Mouse (Mus musculus): ENCODE measurements around the gene Cilp2.
A peak's percentile ranks its signal among the peaks of the same experiment; 100 is the strongest.

The Cilp2 gene

GRCm38 (mm10) chr8:69901484-69902162 is 14.1 kb upstream of the Cilp2 start:
- DNase-seq (ENCODE audit: low spot score): peak; percentile 96

- no peak for DNase-seq (ENCODE audit: low spot score)
Measured at GRCm38 (mm10) chr8:69900895-69901451, 13.5 kb upstream of the Cilp2 start.

GRCm38 (mm10) chr8:69899876-69900275 is 12.4 kb upstream of the Cilp2 start:
- no peak for DNase-seq (ENCODE audit: low spot score)

- no peak for DNase-seq (ENCODE audit: low spot score)
Measured at GRCm38 (mm10) chr8:69897857-69898256, 10.4 kb upstream of the Cilp2 start.

GRCm38 (mm10) chr8:69895772-69896451 is 8.4 kb upstream of the Cilp2 start:
- no peak for DNase-seq (ENCODE audit: low spot score)

GRCm38 (mm10) chr8:69894836-69895332 is 7.4 kb upstream of the Cilp2 start:
- no peak for DNase-seq (ENCODE audit: low spot score)

GRCm38 (mm10) chr8:69893863-69894262 is 6.4 kb upstream of the Cilp2 start:
- DNase-seq (ENCODE audit: low spot score): no peak

- no peak for DNase-seq (ENCODE audit: low spot score)
Measured at GRCm38 (mm10) chr8:69890813-69891241, 3.3 kb upstream of the Cilp2 start.

DNA sequence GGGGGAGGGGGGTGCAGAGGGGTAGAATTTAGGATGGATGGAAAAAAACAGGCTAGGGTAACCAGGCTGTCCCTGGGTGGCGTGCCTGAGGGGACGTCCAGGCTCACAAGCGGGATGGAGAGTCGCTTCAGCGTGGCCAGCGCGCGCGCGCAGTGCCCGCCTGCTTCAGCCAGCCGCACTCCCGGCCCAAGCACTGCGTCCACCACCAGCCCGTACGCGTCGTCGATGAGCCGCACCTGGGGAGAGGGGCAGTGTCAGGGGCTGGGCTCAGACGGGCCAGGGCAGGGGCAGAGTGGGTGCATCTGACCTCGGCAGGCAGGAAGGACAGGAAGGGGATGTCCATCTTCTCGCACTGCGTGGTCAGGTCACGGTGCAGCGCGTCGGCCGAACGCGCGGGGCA is 1.4 kb upstream of the Cilp2 start:
- DNase-seq (ENCODE audit: low spot score): no peak

DNA sequence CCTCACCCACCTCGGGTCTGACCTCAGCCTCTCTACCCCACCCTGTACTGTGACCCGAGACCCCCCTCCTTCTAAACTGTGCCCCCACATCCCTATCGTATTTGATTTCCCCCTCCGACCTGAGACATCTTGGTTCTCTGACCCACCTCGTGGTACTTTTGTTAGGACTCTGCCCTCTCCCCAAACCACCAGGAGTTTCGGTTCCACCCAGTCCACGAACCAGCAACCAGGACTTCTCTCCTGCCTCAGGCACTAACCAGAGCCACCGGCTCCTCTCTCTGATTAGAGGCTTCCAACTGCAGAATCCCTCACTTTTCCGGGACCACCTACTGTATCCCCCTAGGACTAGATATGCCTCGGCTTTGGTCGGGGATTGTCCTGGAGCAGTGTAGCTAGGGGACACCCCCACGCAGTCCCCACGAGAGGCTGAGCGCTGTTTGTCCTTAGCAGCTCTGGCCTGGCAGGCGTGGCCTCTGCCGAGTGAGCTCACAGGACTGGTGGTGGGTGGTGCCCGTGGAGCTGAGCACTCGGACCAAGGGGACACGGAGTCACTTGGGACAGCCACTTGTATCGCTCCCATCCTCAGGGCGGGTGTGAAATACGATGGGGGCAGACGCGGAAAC is 868 bp upstream of the Cilp2 start:
- no peak for DNase-seq (ENCODE audit: low spot score)

DNA sequence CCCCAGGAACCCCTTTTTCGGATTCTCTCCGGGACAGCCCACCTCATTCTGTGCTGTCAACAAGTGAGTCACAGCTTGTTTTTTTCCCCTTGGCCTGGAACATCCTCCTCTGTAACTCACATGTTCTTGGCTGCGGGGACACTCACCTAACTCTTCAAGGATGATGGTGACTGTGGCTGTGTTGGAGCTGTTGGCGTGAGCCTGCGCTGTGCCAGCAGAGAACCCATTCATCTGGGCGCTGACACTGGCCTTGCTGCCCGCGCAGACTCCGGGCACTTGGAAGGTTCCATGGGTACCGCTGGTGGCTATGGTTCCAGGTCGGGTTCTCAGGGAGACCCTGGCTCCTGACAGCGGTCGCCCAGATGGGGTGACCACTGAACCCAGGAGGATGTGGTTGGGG is 3.3 kb downstream of the Cilp2 start:
- DNase-seq (ENCODE audit: low spot score): no peak

- no peak for DNase-seq (ENCODE audit: low spot score)
Measured at GRCm38 (mm10) chr8:69882833-69883600, 4.5 kb downstream of the Cilp2 start.

DNA sequence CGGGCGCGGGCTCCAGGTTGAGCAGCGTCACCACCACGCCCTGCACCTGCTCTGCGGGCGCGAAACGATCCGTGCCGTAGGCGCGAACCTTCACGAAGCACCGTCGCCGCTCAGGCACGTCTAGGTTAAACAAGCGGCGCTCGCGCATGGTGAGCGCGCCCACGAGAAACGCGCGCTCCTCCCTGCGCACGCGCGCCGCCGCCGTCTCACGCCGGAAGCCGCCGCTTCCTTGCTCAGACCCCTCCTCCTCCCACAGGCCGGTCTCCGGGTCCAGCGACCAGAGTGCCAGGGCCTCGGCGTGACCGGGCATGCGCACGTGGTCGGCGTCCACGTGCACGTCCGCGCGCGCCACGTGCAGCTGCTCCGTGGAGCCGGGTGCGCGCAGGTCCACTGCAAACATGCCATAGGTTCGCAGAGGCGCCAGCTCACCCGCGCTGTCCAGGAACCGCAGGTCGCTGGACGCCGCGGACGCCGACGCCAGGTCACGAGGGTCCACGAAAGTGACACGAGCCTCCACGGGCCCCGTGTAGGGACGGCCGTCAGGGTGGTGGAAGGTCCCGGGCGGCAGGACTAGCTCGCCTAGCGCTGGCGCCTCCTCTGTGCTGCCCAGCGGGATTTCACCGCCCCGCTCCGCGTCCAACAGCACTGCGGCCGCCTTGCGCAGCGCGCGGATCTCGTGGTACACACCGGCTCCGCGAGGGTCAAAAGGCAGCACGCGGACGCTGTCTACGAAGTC is 5.3 kb downstream of the Cilp2 start:
- DNase-seq (ENCODE audit: low spot score): no peak

DNA sequence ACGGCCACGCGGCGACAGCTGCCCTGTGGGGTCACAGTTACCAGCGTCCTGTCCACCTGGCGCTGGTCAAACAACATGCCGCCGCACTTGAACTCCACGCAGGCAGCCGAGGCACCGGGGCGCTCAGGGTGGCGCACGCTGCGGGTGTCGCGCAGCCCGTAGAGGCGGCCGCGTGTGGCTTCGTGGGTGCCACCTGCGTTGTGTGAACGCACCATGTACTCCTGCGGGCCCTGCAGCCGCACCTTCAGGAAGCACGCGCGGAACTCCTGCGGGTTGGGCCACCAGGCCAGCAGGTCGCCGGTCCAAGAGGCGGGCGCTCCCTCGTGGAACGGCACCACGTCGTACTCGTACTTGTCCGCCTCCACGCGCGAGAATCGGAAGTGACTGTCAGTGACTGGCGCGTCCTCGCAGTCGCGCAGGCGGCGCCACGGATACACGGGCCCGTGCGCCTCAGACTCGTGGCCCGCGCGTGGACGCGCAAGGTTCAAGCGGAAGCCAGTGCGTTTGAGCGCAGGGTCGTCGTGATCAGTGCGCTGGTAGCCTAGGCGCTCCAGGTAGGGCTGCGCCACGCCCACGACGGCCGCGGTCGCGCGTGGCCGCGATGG is 6.1 kb downstream of the Cilp2 start:
- DNase-seq (ENCODE audit: low spot score): no peak

DNA sequence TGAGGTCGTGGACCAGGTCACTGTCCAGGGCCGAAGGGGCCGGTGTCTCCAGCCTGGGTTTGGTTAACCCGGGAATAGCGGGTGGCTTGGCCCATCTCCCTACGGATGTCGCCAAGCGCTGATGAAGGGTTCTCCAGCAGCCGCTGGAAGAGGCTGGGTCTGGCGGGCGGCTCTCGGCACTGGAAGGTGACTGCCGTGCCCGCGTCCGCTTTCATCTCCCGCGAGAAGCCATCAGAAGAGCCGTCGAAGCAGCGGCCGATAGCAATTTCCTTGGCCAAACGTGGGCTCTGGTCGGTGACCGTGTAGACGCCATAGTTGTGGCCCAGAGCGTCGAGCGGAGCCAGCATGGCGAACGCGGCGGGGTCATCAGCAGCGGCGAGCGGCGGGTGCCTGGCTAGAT is 6.6 kb downstream of the Cilp2 start:
- no peak for DNase-seq (ENCODE audit: low spot score)

DNA sequence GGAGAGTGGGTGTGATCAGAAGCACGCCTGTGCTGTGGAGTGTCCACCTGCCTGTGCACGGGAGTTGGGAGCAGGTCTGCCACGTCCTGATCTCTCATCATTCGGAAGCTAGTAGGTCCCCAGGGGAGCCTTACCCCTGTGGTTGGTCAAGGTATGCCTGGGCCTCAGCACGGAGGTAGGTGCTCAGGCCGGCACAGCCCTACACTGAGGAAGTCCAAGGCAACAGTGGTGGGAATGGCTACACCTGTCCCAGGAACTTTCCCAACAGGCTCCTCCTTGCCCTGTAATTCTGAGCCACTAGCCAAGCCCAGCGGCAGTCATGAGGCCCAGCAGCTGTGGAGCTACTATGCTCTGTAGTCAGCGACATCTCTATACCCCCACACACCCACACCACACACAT is 7.8 kb downstream of the Cilp2 start:
- DNase-seq (ENCODE audit: low spot score): no peak

DNA sequence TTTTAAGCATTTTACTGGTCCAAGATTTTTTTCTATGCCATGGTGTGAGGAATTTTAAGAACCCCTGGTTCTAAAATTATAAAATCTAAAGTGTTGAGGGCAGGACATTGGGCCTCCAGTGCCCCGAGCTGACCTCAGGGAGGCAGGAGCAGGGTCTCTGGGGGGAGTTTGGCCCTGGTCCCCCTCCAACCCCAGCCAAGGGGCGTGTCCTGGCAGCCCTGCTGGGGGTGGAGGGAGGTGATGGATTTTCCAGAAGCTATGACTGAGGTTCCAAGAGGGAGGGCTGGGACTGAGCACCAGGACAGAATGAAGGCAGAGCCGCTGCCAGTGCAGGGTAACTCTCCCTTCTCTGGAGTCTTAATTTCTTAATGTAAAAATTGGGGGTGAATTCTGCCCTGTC is 9.5 kb downstream of the Cilp2 start:
- DNase-seq (ENCODE audit: low spot score): no peak

GRCm38 (mm10) chr8:69877396-69877795 is 10.1 kb downstream of the Cilp2 start:
- no peak for DNase-seq (ENCODE audit: low spot score)

- no peak for DNase-seq (ENCODE audit: low spot score)
Measured at GRCm38 (mm10) chr8:69876967-69877366, 10.5 kb downstream of the Cilp2 start.

GRCm38 (mm10) chr8:69876097-69876496 is 11.4 kb downstream of the Cilp2 start:
- DNase-seq (ENCODE audit: low spot score): no peak

DNA sequence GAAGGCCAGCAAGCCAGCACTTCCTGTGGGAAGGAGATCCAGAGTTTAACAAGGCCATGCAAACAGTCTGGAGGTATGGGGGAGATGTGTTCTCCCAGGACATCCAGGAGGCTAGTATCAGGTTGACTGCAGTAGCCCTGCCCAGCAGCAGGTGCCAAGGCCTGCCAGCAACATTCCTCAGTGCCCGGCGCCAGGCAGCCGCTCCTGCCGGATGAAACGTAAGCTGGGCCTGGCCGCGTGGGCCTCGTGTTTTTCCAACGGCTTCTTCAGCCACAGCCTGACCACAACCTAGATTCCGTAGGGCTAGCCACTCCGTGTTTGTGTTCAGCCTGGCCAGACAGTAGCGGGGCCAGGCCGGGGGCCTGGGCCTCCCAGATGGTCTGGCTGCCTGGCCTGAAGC is 12.8 kb downstream of the Cilp2 start:
- no peak for DNase-seq (ENCODE audit: low spot score)

Measured in spleen, adult 12 weeks (tissue).